Mouse (Mus musculus) liver (tissue): ENCODE results near the gene Igfbp3.

Source experiments
- DNase-seq: peaks from one replicate; pipeline ENCODE4 v3.0.0-alpha.2; 2020; ENCODE audit warnings: mixed read lengths

The Igfbp3 gene

DNA sequence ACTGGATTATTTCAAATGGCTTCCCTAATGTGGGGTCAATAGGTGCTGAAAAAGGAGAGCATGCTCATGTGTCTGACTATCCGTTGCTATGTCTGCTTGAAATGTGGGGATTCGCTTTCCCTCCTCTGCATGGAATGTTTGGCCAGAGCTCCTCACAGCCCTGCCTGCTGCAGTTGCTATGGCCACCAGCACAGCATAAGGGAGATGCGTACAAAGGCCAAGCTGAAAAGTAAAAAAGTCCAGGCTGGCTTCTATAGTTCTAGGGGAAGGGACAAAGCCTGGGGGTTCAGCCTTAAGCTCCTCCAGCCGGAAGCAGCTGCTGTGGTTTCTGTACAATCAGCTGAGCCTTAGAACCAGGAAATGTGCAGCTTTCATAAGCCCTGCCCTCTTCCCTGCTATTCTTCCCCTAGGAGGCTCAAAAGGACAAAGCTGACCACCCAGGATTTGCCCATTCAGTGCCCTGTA, 53.1 kb downstream of the Igfbp3 start:
- DNase-seq: peak; percentile 30

GRCm38 (mm10) chr11:7160146-7160545, 53.6 kb downstream of the Igfbp3 start:
- no peak for DNase-seq

DNA sequence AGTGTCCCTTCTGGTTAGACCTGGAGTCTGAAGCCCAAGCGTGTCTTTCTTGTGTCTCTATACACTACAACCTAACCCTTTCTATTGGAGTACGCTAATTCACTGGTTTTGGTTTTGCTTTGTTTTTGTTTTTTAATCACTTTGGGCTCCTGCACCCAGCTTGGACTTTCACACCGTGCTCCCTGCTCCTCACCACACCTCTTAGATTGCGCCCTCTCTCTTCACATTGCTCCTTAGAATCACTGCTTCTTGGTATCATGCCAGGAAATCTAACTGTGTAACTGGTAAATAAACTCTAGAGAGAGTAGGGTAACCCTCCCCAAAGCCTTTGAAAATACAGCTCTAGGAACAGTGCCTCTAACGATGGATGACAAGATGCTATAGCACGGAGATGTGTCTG, 55.5 kb downstream of the Igfbp3 start:
- DNase-seq: no peak

GRCm38 (mm10) chr11:7156427-7156826, 57.3 kb downstream of the Igfbp3 start:
- no peak for DNase-seq
